Mouse (Mus musculus): ENCODE data around the gene Shb. TPM values are rescaled to one million over a fixed set of nuclear protein-coding genes. Genes with fewer than 3 reads are reported as not detected.

Gene Shb
- polyA plus RNA-seq, 1 experiment from 2014 or later: 5.5 TPM

- DNase-seq (ENCODE audit: low spot score): no peak
- H3K27me3 ChIP-seq (ENCODE audit: control insufficient read depth, insufficient read depth, low read length): no peaks in the 10 kb centered on the region
- H3K4me3 ChIP-seq (ENCODE audit: low read depth, low read length): no peak overlapping the region
- peaks cover 6% of the 10 kb centered on the region for H3K4me1 ChIP-seq (replicated peaks; ENCODE audit: control insufficient read depth, insufficient read depth)
- ATAC-seq (ENCODE audit: low FRiP score, low TSS enrichment): no peak
- H3K4me2 ChIP-seq (replicated peaks; ENCODE audit: low read depth): no peak overlapping the region
- H3K36me3 ChIP-seq (ENCODE audit: control insufficient read depth, insufficient read depth, low read length): no peaks in the 10 kb centered on the region; the same call in 1 of the 2 replicates
- H3K9ac ChIP-seq (ENCODE audit: low read length): no peak overlapping the region
- H3K9me3 ChIP-seq (ENCODE audit: control insufficient read depth, low read length): no peaks in the 10 kb centered on the region
- TF ChIP-seq CTCF (IDR thresholded peaks at IDR 0.05; ENCODE audit: low read depth): no peak
- no peak for TF ChIP-seq EP300 (optimal IDR thresholded peaks at IDR 0.05)
- no peak overlapping the region for H3K27ac ChIP-seq (replicated peaks)
- whole genome bisulfite sequencing: 91% methylated on average over 3 of the region's 3 CpGs
These were observed 6.7 kb downstream of the Shb start for GRCm38 (mm10) chr4:45525541-45525940.

- no peaks in the 10 kb centered on the region; the same call in 1 of the 2 replicates for H3K36me3 ChIP-seq (ENCODE audit: control insufficient read depth, insufficient read depth, low read length)
- peaks cover 6% of the 10 kb centered on the region for H3K4me1 ChIP-seq (replicated peaks; ENCODE audit: control insufficient read depth, insufficient read depth)
- no peak overlapping the region for H3K4me2 ChIP-seq (replicated peaks; ENCODE audit: low read depth)
- no peak for ATAC-seq (ENCODE audit: low FRiP score, low TSS enrichment)
- DNase-seq (ENCODE audit: low spot score): no peak
- no peaks in the 10 kb centered on the region for H3K27me3 ChIP-seq (ENCODE audit: control insufficient read depth, insufficient read depth, low read length)
- no peak overlapping the region for H3K27ac ChIP-seq (replicated peaks)
- H3K4me3 ChIP-seq (ENCODE audit: low read depth, low read length): no peak overlapping the region
- WGBS: 85% methylated on average over 4 of the region's 4 CpGs
- no peak overlapping the region for H3K9ac ChIP-seq (ENCODE audit: low read length)
- TF ChIP-seq CTCF (IDR thresholded peaks at IDR 0.05; ENCODE audit: low read depth) (no peak), EP300 (optimal IDR thresholded peaks at IDR 0.05) (no peak)
- H3K9me3 ChIP-seq (ENCODE audit: control insufficient read depth, low read length): no peaks in the 10 kb centered on the region
These were observed 7.7 kb downstream of the Shb start for GRCm38 (mm10) chr4:45524602-45525001.

DNA sequence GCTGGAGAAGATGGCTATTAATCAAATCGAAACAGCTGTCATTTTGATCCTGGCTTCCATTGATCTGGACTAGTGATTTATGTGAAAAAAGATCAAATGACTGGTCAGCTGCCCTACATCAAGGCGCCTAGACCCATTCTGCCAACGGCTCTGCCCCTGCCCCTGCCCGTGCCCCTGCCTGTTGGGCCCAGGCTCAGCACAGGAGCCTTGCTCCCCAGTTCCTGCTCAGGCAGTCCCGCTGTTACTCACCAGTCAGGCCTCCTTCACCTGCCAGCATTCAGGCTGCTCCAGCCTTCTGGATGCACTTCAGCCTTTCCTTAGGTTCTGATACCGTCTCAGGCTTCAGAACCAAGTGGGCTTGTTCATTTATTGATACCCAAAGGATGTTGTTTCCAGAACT lies 8.9 kb downstream of the Shb start:
- TF ChIP-seq EP300 (optimal IDR thresholded peaks at IDR 0.05): no peak
- TF ChIP-seq CTCF (IDR thresholded peaks at IDR 0.05; ENCODE audit: low read depth): no peak
- Histone ChIP-seq H3K27ac (replicated peaks) (0 out of 2 replicates have a peak overlapping the region, but pooled peaks have one; percentile 18), H3K4me3 (ENCODE audit: low read depth, low read length) (no peak overlapping the region), H3K9ac (ENCODE audit: low read length) (no peak overlapping the region), H3K9me3 (ENCODE audit: control insufficient read depth, low read length) (no peaks in the 10 kb centered on the region), H3K27me3 (ENCODE audit: control insufficient read depth, insufficient read depth, low read length) (no peaks in the 10 kb centered on the region), H3K36me3 (ENCODE audit: control insufficient read depth, insufficient read depth, low read length) (no peaks in the 10 kb centered on the region; the same call in 1 of the 2 replicates), H3K4me1 (replicated peaks; ENCODE audit: control insufficient read depth, insufficient read depth) (peaks cover 6% of the 10 kb centered on the region), H3K4me2 (replicated peaks; ENCODE audit: low read depth) (no peak overlapping the region)
- WGBS: 86% methylated on average over 6 of the region's 6 CpGs
- ATAC-seq (ENCODE audit: low FRiP score, low TSS enrichment) (no peak), DNase-seq (ENCODE audit: low spot score) (no peak)

DNA sequence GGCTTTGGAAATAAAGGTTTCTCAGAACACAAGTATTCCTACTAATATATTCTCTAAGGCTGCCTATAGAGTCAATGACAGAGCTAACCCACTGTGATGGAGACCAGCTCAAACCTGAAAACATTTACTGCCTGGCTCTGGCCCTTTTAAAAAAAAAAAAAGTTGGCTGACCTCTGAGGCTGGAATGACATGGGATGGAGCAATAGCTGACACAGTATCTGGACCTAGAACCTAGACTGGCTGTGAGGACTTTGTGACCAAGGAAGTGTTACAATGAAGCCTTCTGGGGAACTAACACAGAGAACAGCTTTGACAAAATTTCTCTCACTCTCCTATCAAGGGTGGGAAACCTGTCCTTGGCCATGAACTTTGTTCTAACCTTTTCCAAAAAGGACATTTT lies 9.3 kb downstream of the Shb start:
- Histone ChIP-seq H3K9ac (ENCODE audit: low read length) (no peak overlapping the region), H3K9me3 (ENCODE audit: control insufficient read depth, low read length) (no peaks in the 10 kb centered on the region), H3K4me1 (replicated peaks; ENCODE audit: control insufficient read depth, insufficient read depth) (peaks cover 7% of the 10 kb centered on the region), H3K4me3 (ENCODE audit: low read depth, low read length) (no peak overlapping the region), H3K27me3 (ENCODE audit: control insufficient read depth, insufficient read depth, low read length) (no peaks in the 10 kb centered on the region), H3K36me3 (ENCODE audit: control insufficient read depth, insufficient read depth, low read length) (no peaks in the 10 kb centered on the region; the same call in 1 of the 2 replicates), H3K27ac (replicated peaks) (no peak overlapping the region), H3K4me2 (replicated peaks; ENCODE audit: low read depth) (no peak overlapping the region)
- ATAC-seq (ENCODE audit: low FRiP score, low TSS enrichment) (no peak), DNase-seq (ENCODE audit: low spot score) (no peak)
- TF ChIP-seq EP300 (optimal IDR thresholded peaks at IDR 0.05) (no peak), CTCF (IDR thresholded peaks at IDR 0.05; ENCODE audit: low read depth) (no peak)

DNA sequence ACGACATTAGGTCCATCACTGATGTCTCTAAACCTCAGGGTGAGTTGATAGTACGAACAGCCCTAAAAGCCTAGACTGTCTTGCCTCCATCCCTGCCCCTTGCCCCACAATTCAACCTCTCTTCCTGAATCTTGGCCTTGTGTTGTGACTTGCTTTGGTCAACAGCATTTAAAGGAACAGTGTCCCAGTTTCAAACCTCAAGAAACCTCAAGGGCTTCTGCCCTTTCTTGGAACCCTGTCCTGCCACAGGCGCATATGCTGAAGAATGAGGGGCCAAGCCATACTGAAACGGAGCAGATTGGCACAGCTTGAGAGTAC lies 9.7 kb downstream of the Shb start:
- Histone ChIP-seq H3K4me2 (replicated peaks; ENCODE audit: low read depth) (no peak overlapping the region), H3K4me3 (ENCODE audit: low read depth, low read length) (no peak overlapping the region), H3K9me3 (ENCODE audit: control insufficient read depth, low read length) (no peaks in the 10 kb centered on the region), H3K27me3 (ENCODE audit: control insufficient read depth, insufficient read depth, low read length) (no peaks in the 10 kb centered on the region), H3K36me3 (ENCODE audit: control insufficient read depth, insufficient read depth, low read length) (no peaks in the 10 kb centered on the region; the same call in 1 of the 2 replicates), H3K9ac (ENCODE audit: low read length) (no peak overlapping the region), H3K4me1 (replicated peaks; ENCODE audit: control insufficient read depth, insufficient read depth) (peaks cover 5% of the 10 kb centered on the region), H3K27ac (replicated peaks) (no peak overlapping the region; the same call in 1 of the 2 replicates)
- 82% methylated on average over 4 of the region's 4 CpGs for WGBS
- ATAC-seq (ENCODE audit: low FRiP score, low TSS enrichment) (no peak), DNase-seq (ENCODE audit: low spot score) (no peak)
- TF ChIP-seq CTCF (IDR thresholded peaks at IDR 0.05; ENCODE audit: low read depth) (no peak), EP300 (optimal IDR thresholded peaks at IDR 0.05) (no peak)

- Histone ChIP-seq H3K36me3 (ENCODE audit: control insufficient read depth, insufficient read depth, low read length) (no peaks in the 10 kb centered on the region; the same call in 1 of the 2 replicates), H3K4me3 (ENCODE audit: low read depth, low read length) (no peak overlapping the region), H3K4me1 (replicated peaks; ENCODE audit: control insufficient read depth, insufficient read depth) (0 out of 2 replicates have a peak, but pooled peaks cover 5% of the 10 kb centered on the region), H3K27me3 (ENCODE audit: control insufficient read depth, insufficient read depth, low read length) (no peaks in the 10 kb centered on the region), H3K27ac (replicated peaks) (peak overlapping the region; percentile 37; the same call in 1 of the 2 replicates), H3K9me3 (ENCODE audit: control insufficient read depth, low read length) (no peaks in the 10 kb centered on the region), H3K4me2 (replicated peaks; ENCODE audit: low read depth) (no peak overlapping the region), H3K9ac (ENCODE audit: low read length) (no peak overlapping the region)
- DNase-seq (ENCODE audit: low spot score) (no peak), ATAC-seq (ENCODE audit: low FRiP score, low TSS enrichment) (no peak)
- WGBS: 59% methylated on average over 9 of the region's 9 CpGs
- TF ChIP-seq EP300 (optimal IDR thresholded peaks at IDR 0.05) (no peak), CTCF (IDR thresholded peaks at IDR 0.05; ENCODE audit: low read depth) (no peak)
These were observed 10.3 kb downstream of the Shb start for GRCm38 (mm10) chr4:45521705-45522582.

Measured in stomach, postnatal 0 days (tissue).